Mouse (Mus musculus): ENCODE data around the gene Iscu. TPM values are rescaled to one million over a fixed set of nuclear protein-coding genes. Genes with fewer than 3 reads are reported as not detected.
A peak's percentile ranks its signal among the peaks of the same experiment; 100 is the strongest.

The Iscu gene
- 111 and 112 TPM in 2 replicates for polyA plus RNA-seq (2016; fragmentation: Nextera tagmentation; extraction: Ambion mirVana)

DNA sequence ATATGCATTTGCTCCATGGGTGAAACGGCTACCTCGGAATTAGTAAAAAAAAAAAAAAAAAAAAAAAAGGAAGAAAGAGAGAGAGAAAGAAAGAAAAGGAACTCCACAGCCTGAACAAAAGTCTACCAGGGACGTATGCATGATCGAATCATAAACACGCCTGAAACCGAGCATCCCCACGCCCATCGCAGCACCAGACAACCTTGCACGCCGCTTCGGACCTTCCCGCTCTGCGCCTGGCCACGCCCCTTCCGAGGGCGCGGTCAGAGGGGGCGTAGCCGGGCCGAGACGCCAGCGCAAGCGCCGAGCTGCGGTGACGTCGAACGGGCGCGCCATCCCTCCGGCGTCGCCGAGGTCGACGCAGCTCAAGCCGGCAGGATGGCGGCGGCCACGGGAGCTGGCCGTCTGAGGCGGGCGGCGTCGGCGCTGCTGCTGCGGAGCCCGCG is at the start of gene Iscu, which contains the start of gene Sart3:
TSS of gene Iscu (plus strand) at position 299 of the 446 bp plus-strand sequence.
TSS of gene Sart3 (minus strand) at position 61 of the 446 bp plus-strand sequence.
- H3K4me1 ChIP-seq (replicated peaks) = peaks cover 33% of the 10 kb centered on the region
- H3K27me3 ChIP-seq (replicated peaks) = no peaks in the 10 kb centered on the region
- peak within 1 kb of the TSS; percentile 92 for H3K27ac ChIP-seq (ENCODE audit: poor library complexity, severe bottlenecking)
- peak within 1 kb of the TSS; percentile 96 for H3K9ac ChIP-seq
- peaks cover 51% of the 10 kb centered on the region for H3K36me3 ChIP-seq
- peak within 1 kb of the TSS; percentile 93 for H3K4me3 ChIP-seq
- H3K9me3 ChIP-seq (replicated peaks) = no peaks in the 10 kb centered on the region
- peak; percentile 91 for ATAC-seq (ENCODE audit: insufficient number of reproducible peaks, low FRiP score)
- peak within 1 kb of the TSS; percentile 90 for H3K4me2 ChIP-seq
- WGBS = under 1% methylated on average over 49 of the region's 49 CpGs

DNA sequence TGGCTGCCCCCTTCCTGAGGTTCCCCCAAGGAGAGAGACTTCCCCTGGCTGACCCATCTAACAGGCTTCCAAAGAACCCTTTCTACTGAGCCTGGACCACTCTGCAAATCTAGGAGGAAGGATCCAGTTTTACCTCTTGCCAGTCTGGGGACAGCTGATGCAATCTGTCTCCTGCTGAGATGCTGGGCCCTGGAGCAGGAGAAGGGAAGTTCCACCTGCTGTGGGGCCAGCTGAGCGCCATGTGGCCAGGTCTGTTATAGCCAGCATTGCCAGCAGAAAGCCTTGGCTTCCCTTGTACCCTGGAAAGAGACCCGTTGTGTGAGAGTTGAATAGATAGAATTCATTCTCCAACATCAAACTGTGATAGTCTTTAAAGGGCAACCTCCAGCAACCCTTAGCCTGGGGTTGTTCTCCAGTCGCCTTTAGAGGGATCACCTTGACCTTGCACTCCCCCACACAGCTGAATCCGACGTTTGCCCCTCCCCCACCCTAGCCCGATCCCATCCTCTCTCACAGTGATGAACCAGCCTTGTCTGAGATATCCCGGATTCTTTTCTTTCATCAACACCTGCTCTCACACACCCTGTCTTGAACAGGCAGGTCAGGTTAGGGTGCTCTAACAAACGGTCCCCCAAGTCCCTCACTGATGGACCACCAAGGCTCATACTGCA is 48.8 kb upstream of the Iscu start:
- Histone ChIP-seq H3K27ac (ENCODE audit: poor library complexity, severe bottlenecking) (no peak overlapping the region), H3K9ac (no peak overlapping the region), H3K4me2 (no peak overlapping the region), H3K4me1 (replicated peaks) (no peaks in the 10 kb centered on the region), H3K4me3 (no peak overlapping the region), H3K9me3 (replicated peaks) (no peaks in the 10 kb centered on the region), H3K27me3 (replicated peaks) (peaks cover 19% of the 10 kb centered on the region), H3K36me3 (no peaks in the 10 kb centered on the region)
- no peak for ATAC-seq (ENCODE audit: insufficient number of reproducible peaks, low FRiP score)
- 25% methylated on average over 8 of the region's 8 CpGs for WGBS

DNA sequence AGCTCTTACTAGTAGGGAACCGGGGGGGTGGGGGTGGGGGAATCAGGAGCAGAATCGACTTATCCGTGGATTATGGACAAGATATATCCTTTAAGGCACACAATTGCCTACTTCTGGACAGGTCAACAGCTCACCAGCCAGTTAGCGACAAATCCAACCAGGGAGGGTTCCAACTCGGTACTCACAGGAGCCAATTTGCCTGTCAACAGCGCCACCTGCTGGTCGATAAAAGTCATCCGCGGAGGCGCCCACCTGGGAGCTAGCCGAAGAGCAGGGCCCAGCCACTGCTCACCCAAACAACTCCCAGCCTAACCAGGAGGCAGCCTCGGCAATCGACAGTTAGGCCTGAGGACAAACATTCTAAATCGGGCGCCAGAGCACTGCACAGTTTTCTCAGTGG is 48.1 kb upstream of the Iscu start, which contains the start of gene 1700069L16Rik:
TSS of gene 1700069L16Rik (minus strand) at position 327 of the 400 bp plus-strand sequence.
- no peaks in the 10 kb centered on the region for H3K4me1 ChIP-seq (replicated peaks)
- H3K9ac ChIP-seq = no peak within 1 kb of the TSS
- no peaks in the 10 kb centered on the region for H3K9me3 ChIP-seq (replicated peaks)
- WGBS = 3% methylated on average over 15 of the region's 15 CpGs
- H3K27me3 ChIP-seq (replicated peaks) = peaks cover 19% of the 10 kb centered on the region
- H3K4me3 ChIP-seq = no peak within 1 kb of the TSS
- ATAC-seq (ENCODE audit: insufficient number of reproducible peaks, low FRiP score) = 0 out of 2 replicates have a peak, but pooled peaks have one; percentile 45
- H3K36me3 ChIP-seq = no peaks in the 10 kb centered on the region
- no peak within 1 kb of the TSS for H3K4me2 ChIP-seq
- H3K27ac ChIP-seq (ENCODE audit: poor library complexity, severe bottlenecking) = no peak within 1 kb of the TSS

DNA sequence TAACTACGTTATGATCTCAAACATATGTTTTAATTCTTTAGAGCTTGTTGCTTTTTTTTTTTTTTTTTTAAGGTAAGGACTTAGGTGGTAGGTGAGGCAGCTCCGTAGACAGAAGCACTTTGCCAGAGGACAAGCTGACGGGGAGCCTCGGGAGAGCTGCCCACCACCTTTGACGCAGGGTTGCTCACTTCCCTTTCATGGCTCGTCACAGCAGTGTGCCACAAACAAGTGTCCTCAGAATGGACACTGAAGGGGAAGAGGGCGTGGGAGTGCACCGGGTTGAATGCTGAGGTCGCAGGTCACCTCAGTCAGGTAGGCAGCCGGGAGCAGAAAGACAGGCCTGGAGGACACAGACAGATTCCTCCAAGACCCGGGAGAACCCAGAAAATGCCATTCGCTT is 47.1 kb upstream of the Iscu start:
- H3K9ac ChIP-seq = no peak overlapping the region
- no peaks in the 10 kb centered on the region for H3K9me3 ChIP-seq (replicated peaks)
- ATAC-seq (ENCODE audit: insufficient number of reproducible peaks, low FRiP score) = no peak
- no peaks in the 10 kb centered on the region for H3K36me3 ChIP-seq
- H3K27ac ChIP-seq (ENCODE audit: poor library complexity, severe bottlenecking) = no peak overlapping the region
- H3K4me1 ChIP-seq (replicated peaks) = no peaks in the 10 kb centered on the region
- no peak overlapping the region for H3K4me3 ChIP-seq
- H3K27me3 ChIP-seq (replicated peaks) = peaks cover 19% of the 10 kb centered on the region
- WGBS = 72% methylated on average over 12 of the region's 12 CpGs
- no peak overlapping the region for H3K4me2 ChIP-seq

DNA sequence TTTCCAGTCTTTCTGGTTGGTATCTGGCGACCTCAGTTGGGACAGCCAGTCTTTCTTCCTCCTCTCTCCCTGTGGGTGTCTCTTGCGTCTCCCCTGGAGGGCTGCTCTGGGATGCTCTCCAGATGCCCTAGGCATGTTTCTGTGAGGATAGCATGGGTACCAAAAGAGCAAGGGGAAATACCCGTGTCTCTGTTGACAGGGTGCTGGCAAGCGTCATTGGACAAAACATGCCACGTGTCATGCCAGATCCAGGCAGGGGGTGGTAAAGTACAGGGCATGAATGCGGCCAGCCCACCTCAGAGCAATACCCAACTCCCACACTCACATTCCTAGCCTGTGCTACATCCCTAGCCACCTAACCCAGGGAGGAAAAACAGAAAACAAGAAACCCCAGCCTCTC is 45.9 kb upstream of the Iscu start:
- Histone ChIP-seq H3K36me3 (no peaks in the 10 kb centered on the region), H3K4me2 (no peak overlapping the region), H3K4me1 (replicated peaks) (no peaks in the 10 kb centered on the region), H3K4me3 (no peak overlapping the region), H3K9me3 (replicated peaks) (no peaks in the 10 kb centered on the region), H3K27ac (ENCODE audit: poor library complexity, severe bottlenecking) (no peak overlapping the region), H3K27me3 (replicated peaks) (peaks cover 19% of the 10 kb centered on the region), H3K9ac (no peak overlapping the region)
- ATAC-seq (ENCODE audit: insufficient number of reproducible peaks, low FRiP score) = no peak
- WGBS = 49% methylated on average over 6 of the region's 6 CpGs

DNA sequence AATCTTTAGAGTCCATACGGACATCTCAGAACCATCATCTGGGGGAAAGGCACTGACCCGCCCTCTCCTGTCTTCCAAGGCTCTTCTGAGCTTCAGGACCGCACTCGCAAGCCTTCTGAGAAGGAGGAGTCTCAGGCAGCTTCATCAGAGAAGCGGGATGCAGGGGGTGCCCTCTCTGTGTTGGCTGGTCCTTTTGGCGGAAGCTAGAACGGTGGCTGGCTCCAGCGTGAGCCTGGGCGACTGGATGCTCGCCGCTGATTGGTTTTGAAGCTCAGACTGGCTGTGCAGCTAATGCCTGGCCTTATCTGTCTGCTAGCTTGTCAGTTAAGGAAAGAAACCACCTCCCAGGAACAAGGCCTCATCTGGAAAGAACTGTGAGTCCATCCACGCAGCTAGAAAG is 45.3 kb upstream of the Iscu start:
- Histone ChIP-seq H3K9me3 (replicated peaks) (no peaks in the 10 kb centered on the region), H3K27me3 (replicated peaks) (peaks cover 19% of the 10 kb centered on the region), H3K36me3 (no peaks in the 10 kb centered on the region), H3K4me2 (no peak overlapping the region), H3K9ac (no peak overlapping the region), H3K4me1 (replicated peaks) (no peaks in the 10 kb centered on the region), H3K27ac (ENCODE audit: poor library complexity, severe bottlenecking) (no peak overlapping the region), H3K4me3 (no peak overlapping the region)
- WGBS = 40% methylated on average over 12 of the region's 12 CpGs
- ATAC-seq (ENCODE audit: insufficient number of reproducible peaks, low FRiP score) = no peak

DNA sequence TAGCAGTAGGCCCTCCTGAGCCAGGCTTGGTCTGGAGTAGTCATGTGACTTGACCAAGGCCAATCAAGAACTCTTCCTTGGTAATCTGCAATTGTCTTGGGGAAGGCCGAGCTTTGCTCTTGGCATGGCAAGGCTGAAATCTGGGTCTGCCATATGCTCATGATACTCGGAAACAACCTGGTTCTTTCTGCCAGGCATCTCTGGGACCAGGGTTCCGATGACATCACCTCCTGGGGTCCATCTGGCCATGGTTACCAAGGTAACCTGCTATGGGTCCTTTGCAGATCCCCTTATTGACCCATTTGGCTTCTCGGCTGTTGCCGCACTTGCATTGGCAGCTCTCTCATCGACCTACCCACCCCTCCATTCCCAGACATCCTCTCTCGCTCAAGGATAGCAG is 44.5 kb upstream of the Iscu start:
- no peak for ATAC-seq (ENCODE audit: insufficient number of reproducible peaks, low FRiP score)
- Histone ChIP-seq H3K9me3 (replicated peaks) (no peaks in the 10 kb centered on the region), H3K36me3 (no peaks in the 10 kb centered on the region), H3K9ac (no peak overlapping the region), H3K27ac (ENCODE audit: poor library complexity, severe bottlenecking) (no peak overlapping the region), H3K4me1 (replicated peaks) (no peaks in the 10 kb centered on the region), H3K4me3 (no peak overlapping the region), H3K4me2 (no peak overlapping the region), H3K27me3 (replicated peaks) (peaks cover 19% of the 10 kb centered on the region)
- WGBS = 73% methylated on average over 7 of the region's 7 CpGs

DNA sequence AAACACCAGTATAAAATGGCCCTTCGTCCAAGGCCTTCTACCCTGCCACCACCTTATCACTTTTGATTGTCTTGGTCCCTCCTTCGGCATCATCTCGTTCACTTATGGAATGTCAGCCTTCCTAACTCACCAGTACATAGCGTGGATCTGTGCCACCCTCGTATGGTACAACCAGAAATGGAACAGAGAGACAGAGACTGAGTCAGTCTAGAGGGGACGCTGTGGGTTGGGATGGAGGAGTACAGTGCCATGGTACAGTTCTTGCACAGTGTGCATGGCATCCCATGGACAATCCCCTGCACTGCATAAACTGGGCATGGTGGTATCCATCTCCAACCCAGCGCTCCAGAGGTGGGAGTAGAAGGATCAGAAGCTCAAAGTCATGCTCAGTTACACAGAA is 43.9 kb upstream of the Iscu start:
- Histone ChIP-seq H3K4me2 (no peak overlapping the region), H3K4me3 (no peak overlapping the region), H3K4me1 (replicated peaks) (no peaks in the 10 kb centered on the region), H3K27ac (ENCODE audit: poor library complexity, severe bottlenecking) (no peak overlapping the region), H3K27me3 (replicated peaks) (peaks cover 16% of the 10 kb centered on the region), H3K9ac (no peak overlapping the region), H3K36me3 (no peaks in the 10 kb centered on the region), H3K9me3 (replicated peaks) (no peaks in the 10 kb centered on the region)
- WGBS = 82% methylated on average over 7 of the region's 7 CpGs
- ATAC-seq (ENCODE audit: insufficient number of reproducible peaks, low FRiP score) = no peak

DNA sequence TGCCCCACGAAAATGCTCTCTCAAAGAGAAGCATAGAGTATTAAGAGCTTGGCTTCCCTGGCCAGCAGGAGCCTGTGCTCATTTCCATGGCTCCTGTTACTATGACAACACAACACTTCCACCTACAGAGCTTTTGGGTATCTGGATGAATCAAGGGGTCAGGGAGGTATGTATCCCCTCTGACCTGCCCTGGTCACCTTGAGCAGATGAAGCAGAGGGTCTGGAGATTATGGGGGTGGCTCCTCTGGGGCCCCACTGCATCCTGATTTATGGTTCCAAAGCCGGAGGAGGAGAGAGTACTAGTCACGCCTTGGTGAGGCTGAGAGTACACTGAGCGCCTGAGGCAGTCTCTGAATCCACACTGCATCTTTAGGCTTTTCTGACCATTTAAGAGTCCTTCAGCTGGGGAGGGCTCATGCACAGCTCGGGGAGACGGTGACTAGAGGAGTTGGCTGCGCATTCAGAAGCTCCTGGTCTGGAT is 41.9 kb upstream of the Iscu start:
- Histone ChIP-seq H3K4me2 (no peak overlapping the region), H3K4me1 (replicated peaks) (peaks cover 4% of the 10 kb centered on the region; the same call in 1 of the 2 replicates), H3K36me3 (no peaks in the 10 kb centered on the region), H3K27me3 (replicated peaks) (peaks cover 11% of the 10 kb centered on the region; the same call in 1 of the 2 replicates), H3K4me3 (no peak overlapping the region), H3K9ac (no peak overlapping the region), H3K9me3 (replicated peaks) (no peaks in the 10 kb centered on the region), H3K27ac (ENCODE audit: poor library complexity, severe bottlenecking) (no peak overlapping the region)
- no peak for ATAC-seq (ENCODE audit: insufficient number of reproducible peaks, low FRiP score)
- WGBS = 63% methylated on average over 7 of the region's 7 CpGs

DNA sequence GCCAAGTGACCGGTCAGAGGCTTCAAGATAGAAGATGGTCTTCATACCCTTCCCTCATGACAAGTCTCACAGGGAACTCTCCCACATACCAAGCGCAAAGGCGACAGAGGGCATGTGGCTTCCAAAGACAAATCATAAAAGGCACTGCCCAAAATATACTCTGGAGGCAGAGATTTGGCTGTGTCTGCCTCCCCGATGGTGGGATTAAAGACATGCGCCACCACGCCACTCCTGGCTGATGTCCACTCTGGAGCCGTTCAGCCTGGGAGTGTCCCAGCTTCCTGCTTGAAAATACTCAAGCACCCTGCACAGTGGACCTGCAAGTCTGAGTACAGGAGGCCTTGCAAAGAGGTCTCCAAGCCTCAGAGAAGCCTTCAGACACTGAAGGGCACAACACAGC is 41.4 kb upstream of the Iscu start:
- no peak overlapping the region for H3K27ac ChIP-seq (ENCODE audit: poor library complexity, severe bottlenecking)
- 86% methylated on average over 7 of the region's 7 CpGs for WGBS
- no peaks in the 10 kb centered on the region for H3K36me3 ChIP-seq
- no peak overlapping the region for H3K9ac ChIP-seq
- peaks cover 11% of the 10 kb centered on the region; the same call in 1 of the 2 replicates for H3K27me3 ChIP-seq (replicated peaks)
- no peak overlapping the region for H3K4me3 ChIP-seq
- ATAC-seq (ENCODE audit: insufficient number of reproducible peaks, low FRiP score) = no peak
- no peak overlapping the region for H3K4me2 ChIP-seq
- H3K9me3 ChIP-seq (replicated peaks) = no peaks in the 10 kb centered on the region
- H3K4me1 ChIP-seq (replicated peaks) = peaks cover 4% of the 10 kb centered on the region

DNA sequence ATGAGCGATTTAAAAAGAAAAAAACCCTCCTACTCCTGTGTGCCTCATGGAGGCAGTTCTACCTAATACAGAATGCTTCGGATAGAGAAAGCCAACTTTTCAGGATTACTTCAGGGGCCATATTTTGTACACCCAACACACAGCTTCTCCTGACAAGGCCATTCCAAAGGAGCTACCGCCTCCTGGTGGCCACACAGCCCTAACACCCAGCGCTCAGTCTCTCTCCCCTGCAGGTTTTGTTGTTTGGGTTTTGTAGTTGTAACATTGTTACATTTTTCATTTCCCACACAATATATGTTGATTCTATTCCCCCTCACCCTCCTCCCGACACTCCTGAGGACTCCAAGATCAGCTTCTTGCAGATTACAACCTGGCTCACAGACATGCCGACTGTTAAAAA is 40.4 kb upstream of the Iscu start:
- no peak for ATAC-seq (ENCODE audit: insufficient number of reproducible peaks, low FRiP score)
- H3K27ac ChIP-seq (ENCODE audit: poor library complexity, severe bottlenecking) = no peak overlapping the region
- H3K4me3 ChIP-seq = no peak overlapping the region
- no peak overlapping the region for H3K9ac ChIP-seq
- peaks cover 13% of the 10 kb centered on the region for H3K4me1 ChIP-seq (replicated peaks)
- no peaks in the 10 kb centered on the region for H3K9me3 ChIP-seq (replicated peaks)
- H3K4me2 ChIP-seq = no peak overlapping the region
- H3K27me3 ChIP-seq (replicated peaks) = 0 out of 2 replicates have a peak, but pooled peaks cover 2% of the 10 kb centered on the region
- 25% methylated on average over 6 of the region's 6 CpGs for WGBS
- H3K36me3 ChIP-seq = no peaks in the 10 kb centered on the region

Measured in heart, embryonic 12.5 days (tissue).